Mouse (Mus musculus): Measurements from ENCODE around the gene Creb5. TPM values are rescaled to one million over a fixed set of nuclear protein-coding genes. Genes with fewer than 3 reads are reported as not detected.

Creb5 gene
- polyA plus RNA-seq, 1 experiment from 2014 or later = 7.7 TPM

DNA sequence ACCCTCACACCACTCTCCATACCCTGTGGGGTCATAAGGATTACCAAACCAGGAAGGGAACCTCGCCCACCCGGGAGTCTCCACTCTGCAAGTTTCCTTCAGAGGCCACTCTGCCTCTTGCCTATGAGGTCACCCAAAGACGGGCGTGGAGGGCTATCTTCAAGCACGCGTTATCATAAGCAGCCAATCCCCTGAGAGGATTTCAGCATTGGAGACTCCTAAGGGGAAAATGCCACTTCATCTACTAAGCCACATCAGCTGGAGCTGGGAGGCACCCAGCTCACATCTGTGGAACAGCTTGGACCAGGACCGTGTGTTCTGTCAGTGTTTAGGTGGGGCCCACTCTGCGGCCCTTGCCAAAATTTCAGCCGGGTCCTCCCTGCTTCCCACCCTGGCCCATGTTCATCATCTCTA, 427.8 kb downstream of the Creb5 start:
- Histone ChIP-seq H3K36me3 (ENCODE audit: control insufficient read depth, insufficient read depth, low read length) (no peaks in the 10 kb centered on the region), H3K27me3 (ENCODE audit: control insufficient read depth, insufficient read depth, low read length) (no peaks in the 10 kb centered on the region; the same call in 1 of the 2 replicates), H3K27ac (ENCODE audit: low read depth, low read length) (no peak overlapping the region), H3K9ac (replicated peaks; ENCODE audit: low read depth, low read length) (no peak overlapping the region), H3K9me3 (ENCODE audit: control insufficient read depth, low read length) (no peaks in the 10 kb centered on the region), H3K4me1 (ENCODE audit: control insufficient read depth, insufficient read depth, low read length) (no peaks in the 10 kb centered on the region), H3K4me3 (ENCODE audit: low read depth, low read length) (no peak overlapping the region), H3K4me2 (ENCODE audit: low read depth, low read length) (no peak overlapping the region)
- WGBS = 91% methylated on average over 9 of the region's 9 CpGs
- ATAC-seq (ENCODE audit: low read depth) = no peak

DNA sequence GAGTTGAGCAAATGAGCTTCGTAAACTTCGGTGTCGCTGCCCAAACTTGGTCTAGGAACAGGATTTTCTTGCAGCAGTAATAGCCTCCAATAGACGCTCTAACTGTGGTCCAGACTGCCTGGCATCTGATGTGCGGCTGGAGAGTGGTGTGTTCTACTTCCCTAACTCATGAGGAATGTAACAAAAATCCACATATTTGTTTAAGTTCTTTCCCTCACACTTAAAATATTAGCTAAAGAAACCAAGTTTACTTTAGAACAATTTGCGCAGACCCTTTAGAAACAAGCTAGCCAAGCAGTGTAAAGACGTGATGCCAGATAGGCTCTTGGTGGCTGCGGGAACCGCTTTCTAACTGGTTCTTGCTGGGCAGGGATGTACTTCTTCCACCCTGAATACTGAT, 428.9 kb downstream of the Creb5 start:
- no peak overlapping the region for H3K4me3 ChIP-seq (ENCODE audit: low read depth, low read length)
- H3K4me1 ChIP-seq (ENCODE audit: control insufficient read depth, insufficient read depth, low read length) = no peaks in the 10 kb centered on the region
- WGBS = 95% methylated on average over 9 of the region's 9 CpGs
- no peaks in the 10 kb centered on the region for H3K36me3 ChIP-seq (ENCODE audit: control insufficient read depth, insufficient read depth, low read length)
- H3K9ac ChIP-seq (replicated peaks; ENCODE audit: low read depth, low read length) = no peak overlapping the region
- H3K27ac ChIP-seq (ENCODE audit: low read depth, low read length) = no peak overlapping the region
- no peak overlapping the region for H3K4me2 ChIP-seq (ENCODE audit: low read depth, low read length)
- ATAC-seq (ENCODE audit: low read depth) = no peak
- no peaks in the 10 kb centered on the region; the same call in 1 of the 2 replicates for H3K27me3 ChIP-seq (ENCODE audit: control insufficient read depth, insufficient read depth, low read length)
- H3K9me3 ChIP-seq (ENCODE audit: control insufficient read depth, low read length) = no peaks in the 10 kb centered on the region

DNA sequence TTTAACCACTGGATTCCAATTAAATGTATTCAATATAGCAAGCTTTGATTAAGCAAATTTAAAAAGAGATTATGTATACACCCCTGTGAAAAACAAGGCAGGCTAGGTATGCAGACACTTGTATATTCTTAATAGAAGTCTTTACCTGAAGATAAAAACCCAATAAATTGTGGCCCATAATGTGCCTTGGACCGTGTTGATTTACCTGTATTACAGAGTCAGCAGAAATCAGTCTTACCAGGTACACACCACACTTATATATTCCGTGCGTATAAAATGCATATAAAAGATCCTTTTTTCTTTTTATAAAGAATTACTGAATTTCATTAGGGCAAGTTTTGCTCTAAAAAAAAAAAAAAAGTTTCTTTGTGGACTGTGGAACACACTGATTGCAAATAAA, 432.9 kb downstream of the Creb5 start:
- Histone ChIP-seq H3K27me3 (ENCODE audit: control insufficient read depth, insufficient read depth, low read length) (no peaks in the 10 kb centered on the region; the same call in none of the 2 replicates), H3K27ac (ENCODE audit: low read depth, low read length) (no peak overlapping the region), H3K4me2 (ENCODE audit: low read depth, low read length) (no peak overlapping the region), H3K4me1 (ENCODE audit: control insufficient read depth, insufficient read depth, low read length) (no peaks in the 10 kb centered on the region), H3K36me3 (ENCODE audit: control insufficient read depth, insufficient read depth, low read length) (no peaks in the 10 kb centered on the region), H3K9me3 (ENCODE audit: control insufficient read depth, low read length) (no peaks in the 10 kb centered on the region), H3K9ac (replicated peaks; ENCODE audit: low read depth, low read length) (no peak overlapping the region), H3K4me3 (ENCODE audit: low read depth, low read length) (no peak overlapping the region)
- WGBS = 90% methylated on average over 3 of the region's 3 CpGs
- no peak for ATAC-seq (ENCODE audit: low read depth)

DNA sequence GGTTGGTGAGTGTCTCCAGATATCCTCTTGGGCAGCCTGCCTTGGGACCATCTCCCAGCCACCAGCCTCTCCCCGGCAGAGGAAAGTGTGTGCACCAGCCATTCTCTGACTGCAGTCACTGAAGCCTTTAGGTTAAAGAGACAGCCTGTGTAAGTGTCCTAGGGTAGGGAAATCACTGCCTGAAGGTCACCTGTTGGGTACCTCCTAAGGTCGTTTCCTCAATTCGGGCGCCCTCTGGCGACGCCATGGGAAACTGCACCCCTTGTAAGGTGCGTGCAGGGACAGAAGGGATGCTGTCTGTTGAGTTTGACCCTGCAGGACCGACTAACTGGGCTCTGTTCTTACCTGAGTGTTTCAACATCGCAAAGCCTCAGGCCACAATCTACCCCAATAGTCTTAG, 434.5 kb downstream of the Creb5 start:
- H3K9me3 ChIP-seq (ENCODE audit: control insufficient read depth, low read length) = no peaks in the 10 kb centered on the region
- H3K36me3 ChIP-seq (ENCODE audit: control insufficient read depth, insufficient read depth, low read length) = no peaks in the 10 kb centered on the region
- H3K4me3 ChIP-seq (ENCODE audit: low read depth, low read length) = no peak overlapping the region
- H3K27ac ChIP-seq (ENCODE audit: low read depth, low read length) = no peak overlapping the region
- no peak overlapping the region for H3K4me2 ChIP-seq (ENCODE audit: low read depth, low read length)
- H3K4me1 ChIP-seq (ENCODE audit: control insufficient read depth, insufficient read depth, low read length) = no peaks in the 10 kb centered on the region
- no peak overlapping the region for H3K9ac ChIP-seq (replicated peaks; ENCODE audit: low read depth, low read length)
- WGBS = 14% methylated on average over 9 of the region's 9 CpGs
- H3K27me3 ChIP-seq (ENCODE audit: control insufficient read depth, insufficient read depth, low read length) = no peaks in the 10 kb centered on the region; the same call in none of the 2 replicates
- no peak for ATAC-seq (ENCODE audit: low read depth)

DNA sequence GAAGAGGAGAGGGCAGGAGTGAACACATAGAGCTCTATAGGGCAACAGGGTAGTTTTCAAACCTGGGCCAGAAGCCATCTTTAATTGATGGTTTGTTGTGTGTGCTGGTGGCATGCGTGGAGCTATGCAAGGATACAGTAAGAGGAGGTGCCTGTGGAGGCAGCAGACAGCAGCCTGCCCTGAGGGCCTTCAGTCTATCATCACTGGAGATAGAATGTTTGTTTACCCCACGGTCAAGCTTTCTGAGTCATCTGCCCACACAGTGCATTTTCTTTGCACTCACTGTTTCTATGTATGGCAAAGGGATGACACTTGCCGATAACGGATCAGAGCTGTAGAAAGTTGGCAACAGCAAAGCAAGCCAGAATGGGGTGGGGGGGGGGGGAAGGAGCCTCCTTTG, 435.6 kb downstream of the Creb5 start:
- ATAC-seq (ENCODE audit: low read depth) = no peak
- H3K4me1 ChIP-seq (ENCODE audit: control insufficient read depth, insufficient read depth, low read length) = no peaks in the 10 kb centered on the region
- no peak overlapping the region for H3K27ac ChIP-seq (ENCODE audit: low read depth, low read length)
- WGBS = 89% methylated on average over 4 of the region's 4 CpGs
- no peaks in the 10 kb centered on the region for H3K36me3 ChIP-seq (ENCODE audit: control insufficient read depth, insufficient read depth, low read length)
- H3K27me3 ChIP-seq (ENCODE audit: control insufficient read depth, insufficient read depth, low read length) = no peaks in the 10 kb centered on the region; the same call in none of the 2 replicates
- H3K9me3 ChIP-seq (ENCODE audit: control insufficient read depth, low read length) = no peaks in the 10 kb centered on the region
- H3K4me3 ChIP-seq (ENCODE audit: low read depth, low read length) = no peak overlapping the region
- H3K9ac ChIP-seq (replicated peaks; ENCODE audit: low read depth, low read length) = no peak overlapping the region
- H3K4me2 ChIP-seq (ENCODE audit: low read depth, low read length) = no peak overlapping the region

DNA sequence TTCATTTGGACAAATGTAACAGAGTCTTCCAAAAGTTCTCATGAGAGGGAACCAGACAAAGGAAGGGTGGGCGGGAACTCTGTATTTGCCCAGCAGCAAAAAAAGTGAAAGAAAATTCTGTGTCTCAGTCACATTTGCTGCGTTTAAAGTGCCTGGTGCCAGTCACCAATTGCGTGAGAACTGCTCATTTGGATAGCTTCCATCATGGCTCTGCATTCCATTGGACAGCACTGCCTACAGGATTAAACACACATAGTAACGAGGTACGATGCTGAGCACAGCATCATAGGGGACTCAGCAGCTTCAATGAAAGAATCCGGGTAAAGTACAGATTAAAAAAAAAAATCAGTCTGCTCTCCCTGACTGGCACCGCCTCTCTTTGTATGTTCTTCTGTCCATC, 443.4 kb downstream of the Creb5 start:
- Histone ChIP-seq H3K4me2 (ENCODE audit: low read depth, low read length) (no peak overlapping the region), H3K9me3 (ENCODE audit: control insufficient read depth, low read length) (no peaks in the 10 kb centered on the region), H3K27me3 (ENCODE audit: control insufficient read depth, insufficient read depth, low read length) (no peaks in the 10 kb centered on the region), H3K9ac (replicated peaks; ENCODE audit: low read depth, low read length) (no peak overlapping the region), H3K4me1 (ENCODE audit: control insufficient read depth, insufficient read depth, low read length) (no peaks in the 10 kb centered on the region), H3K4me3 (ENCODE audit: low read depth, low read length) (no peak overlapping the region), H3K27ac (ENCODE audit: low read depth, low read length) (no peak overlapping the region), H3K36me3 (ENCODE audit: control insufficient read depth, insufficient read depth, low read length) (no peaks in the 10 kb centered on the region)
- no peak for ATAC-seq (ENCODE audit: low read depth)
- WGBS = 70% methylated on average over 7 of the region's 7 CpGs

DNA sequence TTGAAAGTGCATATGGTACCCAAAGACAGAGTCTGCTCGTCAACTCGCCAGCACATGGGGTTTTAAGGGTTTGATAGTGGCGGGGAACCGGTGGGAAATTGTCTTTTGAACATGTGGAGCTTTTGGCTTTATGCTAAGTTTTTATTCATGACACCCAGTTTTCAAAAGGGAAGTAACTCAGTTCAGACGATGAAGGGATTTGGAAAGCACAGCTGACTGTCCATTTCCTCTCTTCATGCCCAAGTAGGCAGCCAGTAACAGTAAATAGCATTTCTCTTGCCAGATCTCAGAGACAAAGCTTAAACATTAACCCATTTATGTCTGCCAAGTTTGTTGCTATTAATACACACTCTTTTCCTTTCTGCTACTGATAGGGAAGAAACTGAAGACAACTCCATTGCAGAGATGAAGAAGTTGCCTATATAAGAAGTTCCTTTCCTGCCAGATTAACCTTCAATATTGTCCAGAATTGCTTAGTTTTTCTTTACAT, 444.0 kb downstream of the Creb5 start:
- Histone ChIP-seq H3K4me3 (ENCODE audit: low read depth, low read length) (no peak overlapping the region), H3K4me2 (ENCODE audit: low read depth, low read length) (no peak overlapping the region), H3K4me1 (ENCODE audit: control insufficient read depth, insufficient read depth, low read length) (no peaks in the 10 kb centered on the region), H3K9ac (replicated peaks; ENCODE audit: low read depth, low read length) (no peak overlapping the region), H3K27me3 (ENCODE audit: control insufficient read depth, insufficient read depth, low read length) (no peaks in the 10 kb centered on the region), H3K36me3 (ENCODE audit: control insufficient read depth, insufficient read depth, low read length) (no peaks in the 10 kb centered on the region), H3K9me3 (ENCODE audit: control insufficient read depth, low read length) (no peaks in the 10 kb centered on the region), H3K27ac (ENCODE audit: low read depth, low read length) (no peak overlapping the region)
- 77% methylated on average over 5 of the region's 5 CpGs for WGBS
- ATAC-seq (ENCODE audit: low read depth) = no peak

DNA sequence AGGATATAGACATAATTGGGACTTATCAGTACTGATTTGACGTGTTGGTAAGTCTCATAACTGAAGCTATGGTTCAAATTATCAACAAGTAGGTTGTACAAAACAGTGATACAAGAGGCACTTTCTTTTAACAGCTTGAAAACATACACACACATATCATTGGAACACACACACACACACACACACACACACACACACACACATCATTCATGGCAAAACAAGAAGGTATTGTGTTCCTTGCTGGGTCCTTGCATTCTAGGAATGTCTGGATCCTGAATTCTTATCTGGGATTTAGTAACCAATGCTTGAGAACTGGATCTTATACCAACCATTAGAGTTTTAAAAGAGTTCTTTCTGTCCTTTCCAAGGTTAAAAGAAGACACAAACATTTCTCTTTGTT, 446.5 kb downstream of the Creb5 start:
- no peaks in the 10 kb centered on the region for H3K9me3 ChIP-seq (ENCODE audit: control insufficient read depth, low read length)
- H3K9ac ChIP-seq (replicated peaks; ENCODE audit: low read depth, low read length) = no peak overlapping the region
- H3K4me2 ChIP-seq (ENCODE audit: low read depth, low read length) = no peak overlapping the region
- no peak overlapping the region for H3K4me3 ChIP-seq (ENCODE audit: low read depth, low read length)
- H3K27ac ChIP-seq (ENCODE audit: low read depth, low read length) = no peak overlapping the region
- ATAC-seq (ENCODE audit: low read depth) = no peak
- no peaks in the 10 kb centered on the region for H3K4me1 ChIP-seq (ENCODE audit: control insufficient read depth, insufficient read depth, low read length)
- H3K36me3 ChIP-seq (ENCODE audit: control insufficient read depth, insufficient read depth, low read length) = no peaks in the 10 kb centered on the region
- WGBS = 82% methylated on average over 1 of the region's 1 CpGs
- no peaks in the 10 kb centered on the region for H3K27me3 ChIP-seq (ENCODE audit: control insufficient read depth, insufficient read depth, low read length)

DNA sequence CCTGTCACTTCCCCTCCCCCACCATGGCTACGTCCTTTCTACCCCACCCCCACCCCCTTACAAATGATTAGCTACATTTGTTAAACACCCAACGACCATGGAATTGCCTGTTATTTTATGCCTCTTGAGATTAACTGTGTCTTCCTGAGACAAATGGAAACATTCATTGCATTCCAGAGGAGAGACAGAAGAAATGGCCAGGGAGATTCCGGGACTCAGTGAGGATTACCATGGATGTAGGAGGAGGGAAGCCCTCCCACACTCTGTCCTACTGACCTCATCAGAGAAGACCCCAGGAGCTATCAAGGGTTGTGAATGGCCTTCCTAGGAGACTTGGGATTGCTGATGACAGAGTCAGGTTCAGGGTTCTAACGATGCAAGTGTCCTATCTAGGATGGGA, 446.9 kb downstream of the Creb5 start:
- 20% methylated on average over 4 of the region's 4 CpGs for WGBS
- H3K4me3 ChIP-seq (ENCODE audit: low read depth, low read length) = no peak overlapping the region
- H3K9me3 ChIP-seq (ENCODE audit: control insufficient read depth, low read length) = no peaks in the 10 kb centered on the region
- H3K4me2 ChIP-seq (ENCODE audit: low read depth, low read length) = no peak overlapping the region
- no peaks in the 10 kb centered on the region for H3K27me3 ChIP-seq (ENCODE audit: control insufficient read depth, insufficient read depth, low read length)
- H3K9ac ChIP-seq (replicated peaks; ENCODE audit: low read depth, low read length) = no peak overlapping the region
- no peaks in the 10 kb centered on the region for H3K36me3 ChIP-seq (ENCODE audit: control insufficient read depth, insufficient read depth, low read length)
- no peak overlapping the region for H3K27ac ChIP-seq (ENCODE audit: low read depth, low read length)
- H3K4me1 ChIP-seq (ENCODE audit: control insufficient read depth, insufficient read depth, low read length) = no peaks in the 10 kb centered on the region
- no peak for ATAC-seq (ENCODE audit: low read depth)

DNA sequence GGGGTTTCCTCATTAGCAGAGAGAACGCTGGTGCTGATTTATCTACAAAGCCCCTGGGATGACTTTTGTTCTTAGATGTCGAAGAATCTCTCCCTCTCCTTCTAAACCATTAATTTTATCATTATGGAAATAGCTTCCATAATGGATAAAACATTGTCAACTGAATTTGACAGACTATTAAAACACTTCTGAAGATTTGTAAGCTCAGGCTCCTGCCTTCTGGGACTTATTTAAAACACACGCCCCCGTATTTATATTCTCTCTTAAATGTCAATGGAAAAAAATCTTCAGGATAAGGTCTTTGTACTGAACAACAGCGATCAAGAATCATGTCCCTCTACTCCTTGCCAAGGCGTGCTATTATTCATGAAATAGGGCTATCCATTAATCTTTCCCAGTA, 448.6 kb downstream of the Creb5 start:
- Histone ChIP-seq H3K9ac (replicated peaks; ENCODE audit: low read depth, low read length) (no peak overlapping the region), H3K4me3 (ENCODE audit: low read depth, low read length) (no peak overlapping the region), H3K4me1 (ENCODE audit: control insufficient read depth, insufficient read depth, low read length) (no peaks in the 10 kb centered on the region), H3K4me2 (ENCODE audit: low read depth, low read length) (no peak overlapping the region), H3K27me3 (ENCODE audit: control insufficient read depth, insufficient read depth, low read length) (no peaks in the 10 kb centered on the region), H3K36me3 (ENCODE audit: control insufficient read depth, insufficient read depth, low read length) (no peaks in the 10 kb centered on the region), H3K9me3 (ENCODE audit: control insufficient read depth, low read length) (no peaks in the 10 kb centered on the region), H3K27ac (ENCODE audit: low read depth, low read length) (no peak overlapping the region)
- 48% methylated on average over 6 of the region's 6 CpGs for WGBS
- ATAC-seq (ENCODE audit: low read depth) = no peak

Measured in neural tube, embryonic 14.5 days (tissue).